Mouse (Mus musculus) spleen, postnatal 36 days (tissue): ENCODE data around the gene Gm15114.
"Not testable (repeated sequence)": the region's sequence is repeated elsewhere in the genome, so short reads cannot be mapped to it uniquely, and the experiment has no call there.

Experiments used
- DNase-seq, 2 experiments: peaks; one replicate each; pipeline ENCODE4 v3.0.0; 2022; ENCODE audit warnings: low spot score in 2 of 2, mixed read lengths in 1 of 2

Gene Gm15114

GRCm38 (mm10) chrX:148488649-148489048 lies at the start of gene Gm15114:
Gene Gm15114 (plus strand): TSS chrX:148488949.
- DNase-seq: not testable (repeated sequence)
